Mouse (Mus musculus): Measurements from ENCODE around the gene Erich3. TPM values are rescaled to one million over a fixed set of nuclear protein-coding genes. Genes with fewer than 3 reads are reported as not detected.

The Erich3 gene
- polyA plus RNA-seq (2012; rRNA removed), result 0.03 and 0.11 TPM in 2 replicates

GRCm38 (mm10) chr3:154663545-154663944 is at the start of gene Erich3:
TSS of gene Erich3 (plus strand) at chr3:154663859.

Other genes starting within 250 kb of the Erich3 start
- gene Cryz, start 67.1 kb upstream of the Erich3 start, polyA plus RNA-seq (2012; rRNA removed), result 0.73 and 2.0 TPM in 2 replicates
- gene Tyw3, start 66.8 kb upstream of the Erich3 start, polyA plus RNA-seq (2012; rRNA removed), result 1.4 and 4.9 TPM in 2 replicates

Measured in stomach, adult 2 months (tissue).